Mouse (Mus musculus) spleen, adult 18-20 months (tissue): ENCODE results near the gene Dydc2.

Experiments
- DNase-seq, 2 experiments: peaks; one replicate each; pipeline ENCODE4 v3.0.0; 2022; ENCODE audit warnings: mixed read lengths in 2 of 2

Gene Dydc2

DNA sequence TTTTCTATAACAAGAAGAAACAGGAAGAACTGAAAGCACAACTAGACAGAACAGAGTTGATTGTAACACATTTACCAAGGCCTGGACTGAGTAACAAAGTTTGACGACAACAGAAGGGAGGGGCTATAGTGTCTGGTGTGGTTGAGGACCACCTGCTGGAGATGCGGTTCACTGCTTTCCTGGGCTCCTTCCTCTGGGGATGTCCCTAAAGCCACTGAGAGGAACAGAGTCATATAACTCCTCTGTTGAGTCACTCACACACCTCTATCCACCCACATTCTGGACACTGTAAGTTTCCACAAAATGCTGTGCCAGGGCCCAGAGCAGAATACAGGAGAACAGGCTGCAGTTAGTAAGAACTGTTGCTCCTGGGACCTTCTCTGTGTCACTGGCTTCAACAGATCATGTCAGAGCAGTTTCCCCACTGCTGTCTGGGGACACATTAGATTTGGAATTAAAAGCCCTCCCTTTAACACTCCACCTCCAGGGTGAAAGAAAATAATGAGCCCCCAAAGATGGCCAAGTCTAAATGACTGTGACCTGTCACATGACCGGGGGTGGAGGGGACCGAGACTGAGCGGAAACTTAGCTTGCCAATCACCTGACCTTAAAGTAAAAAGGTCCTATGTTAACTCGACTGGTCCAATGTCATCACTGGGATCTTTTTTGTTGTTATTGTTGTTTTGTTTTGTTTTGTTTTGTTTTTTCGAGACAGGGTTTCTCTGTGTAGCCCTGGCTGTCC lies 68.9 kb downstream of the Dydc2 start:
- DNase-seq: peak; percentile 52 to 67
